In the genomic region with DNA sequence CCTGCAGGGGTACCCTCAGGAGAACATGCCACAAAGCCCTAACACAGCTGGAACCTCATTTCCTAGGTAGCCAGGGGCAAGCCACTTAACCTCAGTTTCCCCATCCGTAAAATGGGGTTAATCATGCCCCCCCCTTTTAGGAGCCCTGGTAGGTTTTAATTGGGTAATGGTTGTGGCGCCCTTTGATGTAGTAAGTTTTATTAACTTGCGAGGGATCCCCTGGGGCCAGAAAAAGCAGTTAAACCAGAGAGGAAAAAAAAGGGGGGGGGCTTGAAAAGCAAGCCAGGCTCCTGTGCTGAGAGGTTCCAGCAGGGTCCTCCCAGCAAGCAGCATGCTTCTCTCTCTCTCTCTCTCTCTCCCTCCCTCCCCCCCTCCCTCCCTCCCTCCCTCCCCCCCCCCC, we compare ENCODE assay signal across 28 mouse cellular contexts. TPM values are rescaled to one million over a fixed set of nuclear protein-coding genes. Genes with fewer than 3 reads are reported as not detected.
DNase-seq lines count a peak whose midpoint lies in the region; ATAC-seq and TF ChIP-seq lines count a peak whose summit lies in the region.
"Had no signal": no experiment of that assay in that cellular context is flagged by ENCODE, and none has a peak within 500 bp of the region (broad histone marks: within the 10 kb centered on the region; RNA-seq: fewer than 3 reads in every experiment).

No protein-coding gene starts in this region.

- TF ChIP-seq CTCF in kidney, adult 2 months (conservative IDR thresholded peaks at IDR 0.05; ENCODE audit: insufficient read depth, insufficient read length, low read depth, low read length): no peak

- WGBS in kidney, adult 2 months: 25% methylated on average over 3 of the region's 3 CpGs
- WGBS in neural tube, embryonic 13.5 days: 13% methylated on average over 3 of the region's 3 CpGs
- WGBS in neural tube, embryonic 15.5 days: 16% methylated on average over 3 of the region's 3 CpGs
- 11% methylated on average over 3 of the region's 3 CpGs for WGBS in limb, embryonic 12.5 days
- 59% methylated on average over 3 of the region's 3 CpGs for WGBS in liver, embryonic 12.5 days (ENCODE audit: insufficient replicate concordance)

- no peak for ATAC-seq in neural tube, embryonic 13.5 days (ENCODE audit: low read depth)
- ATAC-seq in neural tube, embryonic 15.5 days (ENCODE audit: low FRiP score): no peak
- ATAC-seq in limb, embryonic 12.5 days (ENCODE audit: insufficient number of reproducible peaks, insufficient read depth, low FRiP score, low TSS enrichment, low read depth): no peak
- no peak for ATAC-seq in liver, embryonic 12.5 days
- ATAC-seq: forebrain, embryonic 14.5 days; hindbrain, postnatal 0 days; intestine, embryonic 15.5 days; lung, postnatal 0 days had no signal

- TF ChIP-seq POLR2A in kidney, adult 2 months (IDR thresholded peaks at IDR 0.05; ENCODE audit: low read depth, low read length): no peak

- no peaks in the 10 kb centered on the region for H3K4me1 ChIP-seq in kidney, adult 2 months (ENCODE audit: control insufficient read depth, insufficient read depth, low read length)
- H3K4me1 ChIP-seq in neural tube, embryonic 13.5 days (replicated peaks): peaks cover 24% of the 10 kb centered on the region
- H3K4me1 ChIP-seq in neural tube, embryonic 15.5 days: peaks cover 26% of the 10 kb centered on the region
- peaks cover 46% of the 10 kb centered on the region for H3K4me1 ChIP-seq in limb, embryonic 12.5 days (replicated peaks)
- no peaks in the 10 kb centered on the region for H3K4me1 ChIP-seq in liver, embryonic 12.5 days
- H3K4me1 ChIP-seq: liver, embryonic 13.5 days; megakaryocyte, embryonic 14.5 days had no signal

- 0 out of 2 replicates have a peak overlapping the region, but pooled peaks have one; percentile 17 for H3K9ac ChIP-seq in neural tube, embryonic 13.5 days
- no peak overlapping the region for H3K9ac ChIP-seq in neural tube, embryonic 15.5 days (replicated peaks)
- H3K9ac ChIP-seq in limb, embryonic 12.5 days (replicated peaks): no peak overlapping the region
- H3K9ac ChIP-seq in liver, embryonic 12.5 days: no peak overlapping the region
- H3K9ac ChIP-seq: embryonic facial prominence, embryonic 15.5 days; intestine, embryonic 15.5 days; liver, embryonic 13.5 days; midbrain, embryonic 12.5 days; neural tube, embryonic 12.5 days had no signal

- no peaks in the 10 kb centered on the region for H3K27me3 ChIP-seq in kidney, adult 2 months (replicated peaks; ENCODE audit: control insufficient read depth, insufficient read depth, low read length)
- no peaks in the 10 kb centered on the region for H3K27me3 ChIP-seq in neural tube, embryonic 13.5 days
- H3K27me3 ChIP-seq in neural tube, embryonic 15.5 days (replicated peaks): no peaks in the 10 kb centered on the region
- 0 out of 2 replicates have a peak, but pooled peaks cover 3% of the 10 kb centered on the region for H3K27me3 ChIP-seq in limb, embryonic 12.5 days
- H3K27me3 ChIP-seq in liver, embryonic 12.5 days (replicated peaks): 0 out of 2 replicates have a peak, but pooled peaks cover 5% of the 10 kb centered on the region
- H3K27me3 ChIP-seq: embryonic facial prominence, embryonic 15.5 days; intestine, embryonic 15.5 days; liver, embryonic 13.5 days; neural tube, embryonic 12.5 days had no signal

- H3K9me3 ChIP-seq in neural tube, embryonic 13.5 days: no peaks in the 10 kb centered on the region
- H3K9me3 ChIP-seq in neural tube, embryonic 15.5 days (replicated peaks): no peaks in the 10 kb centered on the region
- peaks cover 5% of the 10 kb centered on the region; the same call in 1 of the 2 replicates for H3K9me3 ChIP-seq in limb, embryonic 12.5 days
- peaks cover 6% of the 10 kb centered on the region; the same call in 1 of the 2 replicates for H3K9me3 ChIP-seq in liver, embryonic 12.5 days (replicated peaks)
- H3K9me3 ChIP-seq: embryonic facial prominence, embryonic 15.5 days; intestine, embryonic 15.5 days; liver, embryonic 13.5 days had no signal

- H3K4me2 ChIP-seq in neural tube, embryonic 13.5 days: no peak overlapping the region
- no peak overlapping the region for H3K4me2 ChIP-seq in neural tube, embryonic 15.5 days
- peak overlapping the region; percentile 19; the same call in 1 of the 2 replicates for H3K4me2 ChIP-seq in limb, embryonic 12.5 days
- H3K4me2 ChIP-seq in liver, embryonic 12.5 days: no peak overlapping the region
- H3K4me2 ChIP-seq: embryonic facial prominence, embryonic 15.5 days; intestine, embryonic 15.5 days; liver, embryonic 13.5 days; midbrain, embryonic 12.5 days; neural tube, embryonic 12.5 days had no signal

- no peaks in the 10 kb centered on the region for H3K36me3 ChIP-seq in kidney, adult 2 months (ENCODE audit: control insufficient read depth, insufficient read depth, low read length)
- no peaks in the 10 kb centered on the region for H3K36me3 ChIP-seq in neural tube, embryonic 13.5 days
- H3K36me3 ChIP-seq in neural tube, embryonic 15.5 days: no peaks in the 10 kb centered on the region
- no peaks in the 10 kb centered on the region for H3K36me3 ChIP-seq in limb, embryonic 12.5 days
- no peaks in the 10 kb centered on the region for H3K36me3 ChIP-seq in liver, embryonic 12.5 days
- H3K36me3 ChIP-seq: embryonic facial prominence, embryonic 15.5 days; intestine, embryonic 15.5 days; liver, embryonic 13.5 days; midbrain, embryonic 12.5 days; neural tube, embryonic 12.5 days had no signal

- H3K27ac ChIP-seq in kidney, adult 2 months (ENCODE audit: insufficient read depth, low read depth, low read length): no peak overlapping the region
- H3K27ac ChIP-seq in neural tube, embryonic 13.5 days (replicated peaks): no peak overlapping the region
- no peak overlapping the region for H3K27ac ChIP-seq in neural tube, embryonic 15.5 days (replicated peaks)
- H3K27ac ChIP-seq in limb, embryonic 12.5 days: 0 out of 2 replicates have a peak overlapping the region, but pooled peaks have one; percentile 17
- no peak overlapping the region for H3K27ac ChIP-seq in liver, embryonic 12.5 days
- H3K27ac ChIP-seq: embryonic facial prominence, embryonic 15.5 days; gastrocnemius, adult 2 months; heart, adult 2 months; hindbrain, postnatal 0 days; intestine, embryonic 15.5 days; layer of hippocampus, adult 2 months; liver, embryonic 13.5 days; midbrain, embryonic 12.5 days; neural tube, embryonic 12.5 days had no signal

- DNase-seq in kidney, adult 2 months: peak; percentile 24
- DNase-seq in kidney, adult 8-10 months: no peak
- DNase-seq in layer of hippocampus, postnatal 10 days (ENCODE audit: low spot score in 2 of 2): no peak
- DNase-seq: adrenal gland, postnatal 25 days; cerebellum, adult 11-12 months; cerebellum, adult 9-11 months; gastrocnemius, adult 2 months; heart, adult 2 months; heart, postnatal 14 days; liver, embryonic 13.5 days; lung, adult 18-20 months; lung, postnatal 4 days; thymus, postnatal 14 days had no signal

- H3K4me3 ChIP-seq in kidney, adult 2 months (ENCODE audit: insufficient read depth, low read depth, low read length): no peak overlapping the region
- no peak overlapping the region for H3K4me3 ChIP-seq in neural tube, embryonic 13.5 days
- no peak overlapping the region for H3K4me3 ChIP-seq in neural tube, embryonic 15.5 days (replicated peaks)
- H3K4me3 ChIP-seq in limb, embryonic 12.5 days (replicated peaks): no peak overlapping the region
- no peak overlapping the region for H3K4me3 ChIP-seq in liver, embryonic 12.5 days
- H3K4me3 ChIP-seq: embryonic facial prominence, embryonic 15.5 days; gastrocnemius, adult 2 months; heart, adult 2 months; intestine, embryonic 15.5 days; layer of hippocampus, adult 2 months; liver, embryonic 13.5 days; megakaryocyte, embryonic 14.5 days; midbrain, embryonic 12.5 days; myocyte; neural tube, embryonic 12.5 days had no signal

RNA-seq across cellular contexts. Expression of gene Tcp11, which starts 18.6 kb away (rescaled TPM):
- 1.4 and 2.5 TPM in 2 replicates for polyA plus RNA-seq in kidney, adult 2 months (2012; rRNA removed)
- 1.5 and 2.5 TPM in 2 replicates for polyA plus RNA-seq in neural tube, embryonic 13.5 days (2015; fragmentation: Nextera tagmentation; extraction: Ambion mirVana)
- 1.4 and 1.8 TPM in 2 replicates for polyA plus RNA-seq in neural tube, embryonic 15.5 days (2015; fragmentation: Nextera tagmentation; extraction: Ambion mirVana)
- polyA plus RNA-seq in limb, embryonic 12.5 days (2016; fragmentation: Nextera tagmentation; extraction: Ambion mirVana): 1.2 and 1.4 TPM in 2 replicates
- 1 to 10 TPM in 1 of 2 experiments, under 1 TPM in 1; 0.76 to 1.7 TPM for total RNA-seq in layer of hippocampus, postnatal 10 days (2021)
- 0.44 and 0.53 TPM in 2 replicates for polyA plus RNA-seq in liver, embryonic 12.5 days (2016; fragmentation: Nextera tagmentation; extraction: Ambion mirVana)
- total RNA-seq: adrenal gland, adult 18-20 months; adrenal gland, postnatal 25 days; gastrocnemius, adult 2 months; heart, adult 2 months; heart, postnatal 14 days had no signal
- polyA plus RNA-seq: myocyte had no signal

RNA-seq across cellular contexts. Expression of gene Scube3, which starts 42.9 kb away (rescaled TPM):
- 2.4 and 5.4 TPM in 2 replicates for polyA plus RNA-seq in kidney, adult 2 months (2012; rRNA removed)
- 5.2 and 5.6 TPM in 2 replicates for polyA plus RNA-seq in neural tube, embryonic 13.5 days (2015; fragmentation: Nextera tagmentation; extraction: Ambion mirVana)
- polyA plus RNA-seq in neural tube, embryonic 15.5 days (2015; fragmentation: Nextera tagmentation; extraction: Ambion mirVana): 3.6 and 4.6 TPM in 2 replicates
- 8.7 and 12.0 TPM in 2 replicates for polyA plus RNA-seq in limb, embryonic 12.5 days (2016; fragmentation: Nextera tagmentation; extraction: Ambion mirVana)
- total RNA-seq in layer of hippocampus, postnatal 10 days (2021): 1 to 10 TPM; 2.5 to 3.5 TPM
- 0.91 and 1.2 TPM in 2 replicates for polyA plus RNA-seq in liver, embryonic 12.5 days (2016; fragmentation: Nextera tagmentation; extraction: Ambion mirVana)
